Mouse (Mus musculus): ENCODE data around the gene Ammecr1. TPM values are rescaled to one million over a fixed set of nuclear protein-coding genes. Genes with fewer than 3 reads are reported as not detected.

Gene Ammecr1
- total and polyA plus RNA-seq, 2 experiments: 0.39 to 0.83 TPM

DNA sequence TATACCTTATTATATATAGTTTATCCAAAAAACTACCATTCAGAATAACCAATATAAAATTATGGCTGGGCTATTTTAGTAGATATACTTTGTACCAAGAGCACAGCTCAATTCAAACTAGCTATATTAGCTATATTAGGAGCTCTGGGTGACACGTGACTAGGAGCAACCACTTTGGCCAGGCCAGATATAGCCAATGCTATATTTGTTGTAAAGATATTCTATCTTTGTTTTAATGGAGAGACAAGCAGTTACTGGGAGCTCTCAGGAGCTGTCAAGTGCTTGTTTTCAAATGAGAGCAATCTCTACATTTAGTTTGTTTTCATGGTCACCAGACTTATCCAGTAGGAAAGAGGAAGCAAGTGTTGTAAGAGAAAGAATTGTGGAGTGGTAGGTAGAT lies 141.2 kb downstream of the Ammecr1 start:
- no peaks in the 10 kb centered on the region for H3K27me3 ChIP-seq (ENCODE audit: control insufficient read depth, insufficient read depth, low read length)
- TF ChIP-seq CTCF (IDR thresholded peaks at IDR 0.05; ENCODE audit: low read depth, low read length) (no peak), POLR2A (IDR thresholded peaks at IDR 0.05; ENCODE audit: extremely low read depth, insufficient read depth, low read length) (no peak)
- no peak for DNase-seq (ENCODE audit: extremely low read depth, low read depth, low spot score)
- H3K4me3 ChIP-seq (ENCODE audit: insufficient read depth, low read depth, low read length): no peak overlapping the region
- no peaks in the 10 kb centered on the region; the same call in 1 of the 2 replicates for H3K4me1 ChIP-seq (ENCODE audit: control insufficient read depth, insufficient read depth, low read length)
- WGBS: 85% methylated on average over 1 of the region's 1 CpGs
- H3K79me2 ChIP-seq (ENCODE audit: control insufficient read depth, insufficient read depth, low read length): no peaks in the 10 kb centered on the region
- H3K27ac ChIP-seq (replicated peaks; ENCODE audit: insufficient read depth, low read depth, low read length): no peak overlapping the region
- H3K9ac ChIP-seq (ENCODE audit: low read depth, low read length): no peak overlapping the region
- H3K36me3 ChIP-seq (ENCODE audit: control insufficient read depth, insufficient read depth, low read length): no peaks in the 10 kb centered on the region

DNA sequence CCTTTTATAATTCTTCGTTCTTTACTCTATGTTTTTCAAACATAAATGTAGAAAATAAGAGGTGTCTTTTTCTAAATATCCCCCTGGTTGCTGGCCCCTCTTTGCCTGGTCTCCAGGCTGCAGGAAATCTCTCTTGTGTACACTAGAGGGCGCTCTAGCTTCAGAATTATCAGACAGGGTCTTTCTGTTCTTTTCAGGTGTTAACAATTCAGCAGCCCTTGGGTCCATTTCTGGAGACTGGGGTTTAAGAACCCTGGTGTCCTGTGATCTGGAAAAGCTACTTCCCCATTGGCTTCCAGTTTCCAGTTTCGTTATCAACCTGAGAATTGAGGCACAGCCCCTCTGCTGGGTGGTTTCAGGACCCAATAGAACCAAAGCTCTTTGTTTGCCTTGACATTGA lies 144.7 kb downstream of the Ammecr1 start:
- Histone ChIP-seq H3K36me3 (ENCODE audit: control insufficient read depth, insufficient read depth, low read length) (no peaks in the 10 kb centered on the region), H3K4me3 (ENCODE audit: insufficient read depth, low read depth, low read length) (no peak overlapping the region), H3K9ac (ENCODE audit: low read depth, low read length) (no peak overlapping the region), H3K79me2 (ENCODE audit: control insufficient read depth, insufficient read depth, low read length) (no peaks in the 10 kb centered on the region), H3K27ac (replicated peaks; ENCODE audit: insufficient read depth, low read depth, low read length) (no peak overlapping the region), H3K4me1 (ENCODE audit: control insufficient read depth, insufficient read depth, low read length) (no peaks in the 10 kb centered on the region; the same call in 1 of the 2 replicates), H3K27me3 (ENCODE audit: control insufficient read depth, insufficient read depth, low read length) (no peaks in the 10 kb centered on the region)
- WGBS: 23% methylated on average over 3 of the region's 3 CpGs
- peak; percentile 8 for DNase-seq (ENCODE audit: extremely low read depth, low read depth, low spot score)
- no peak for TF ChIP-seq POLR2A (IDR thresholded peaks at IDR 0.05; ENCODE audit: extremely low read depth, insufficient read depth, low read length)
- peak; percentile 30; the same call in 1 of the 2 replicates for TF ChIP-seq CTCF (IDR thresholded peaks at IDR 0.05; ENCODE audit: low read depth, low read length)

DNA sequence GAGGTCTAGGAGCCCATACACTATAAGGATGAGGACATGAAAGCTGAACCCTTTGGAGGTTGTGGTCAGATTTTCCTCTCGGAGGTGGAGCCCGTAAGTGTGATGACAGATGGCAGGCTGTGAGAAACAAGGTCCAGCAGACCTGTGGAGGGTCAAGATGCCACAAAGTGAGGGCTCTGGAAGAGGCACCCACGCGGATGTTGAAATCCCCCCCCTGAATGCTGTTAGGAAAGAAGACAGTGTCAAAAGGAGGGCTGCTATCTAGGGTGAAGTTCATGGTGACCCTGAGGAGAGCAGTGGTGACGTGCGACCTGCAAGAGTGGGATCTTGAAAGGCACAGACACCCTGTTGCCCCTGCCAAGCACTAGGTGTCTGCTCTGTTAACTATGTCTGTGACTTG lies 145.3 kb downstream of the Ammecr1 start:
- Histone ChIP-seq H3K79me2 (ENCODE audit: control insufficient read depth, insufficient read depth, low read length) (no peaks in the 10 kb centered on the region), H3K27ac (replicated peaks; ENCODE audit: insufficient read depth, low read depth, low read length) (no peak overlapping the region), H3K36me3 (ENCODE audit: control insufficient read depth, insufficient read depth, low read length) (no peaks in the 10 kb centered on the region), H3K4me1 (ENCODE audit: control insufficient read depth, insufficient read depth, low read length) (no peaks in the 10 kb centered on the region; the same call in 1 of the 2 replicates), H3K4me3 (ENCODE audit: insufficient read depth, low read depth, low read length) (no peak overlapping the region), H3K27me3 (ENCODE audit: control insufficient read depth, insufficient read depth, low read length) (no peaks in the 10 kb centered on the region), H3K9ac (ENCODE audit: low read depth, low read length) (no peak overlapping the region)
- no peak for DNase-seq (ENCODE audit: extremely low read depth, low read depth, low spot score)
- no peak for TF ChIP-seq POLR2A (IDR thresholded peaks at IDR 0.05; ENCODE audit: extremely low read depth, insufficient read depth, low read length)
- no peak for TF ChIP-seq CTCF (IDR thresholded peaks at IDR 0.05; ENCODE audit: low read depth, low read length)
- 83% methylated on average over 6 of the region's 6 CpGs for WGBS

DNA sequence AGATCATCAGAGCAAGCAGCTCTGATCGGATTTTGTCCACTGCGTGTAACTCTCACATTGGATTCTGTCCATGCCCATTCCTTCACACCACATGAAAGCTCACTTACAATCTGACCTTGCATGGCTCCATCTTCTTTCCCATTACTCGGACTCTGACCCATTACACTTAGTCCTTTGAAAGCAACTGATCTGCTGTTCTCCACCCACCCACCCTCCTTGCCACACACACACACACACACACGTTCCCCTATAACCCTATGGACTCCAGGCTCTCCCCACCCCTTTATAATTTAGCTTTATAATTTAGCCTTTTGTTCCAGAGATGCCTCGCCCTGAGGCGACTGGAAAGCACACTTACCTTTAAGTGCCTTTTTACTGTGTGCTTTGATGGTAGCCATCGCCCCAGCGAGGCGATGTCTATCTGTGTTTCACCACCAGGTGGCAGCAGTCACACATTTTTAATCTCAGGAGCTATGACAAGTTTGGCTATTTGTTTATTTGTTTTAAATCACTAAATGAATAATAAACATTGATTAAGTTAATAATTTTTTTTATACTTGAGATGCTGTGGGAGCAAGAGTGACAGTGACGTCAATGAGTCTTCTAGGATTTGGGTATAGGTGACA lies 148.4 kb downstream of the Ammecr1 start:
- Histone ChIP-seq H3K27ac (replicated peaks; ENCODE audit: insufficient read depth, low read depth, low read length) (no peak overlapping the region), H3K9ac (ENCODE audit: low read depth, low read length) (no peak overlapping the region), H3K4me1 (ENCODE audit: control insufficient read depth, insufficient read depth, low read length) (no peaks in the 10 kb centered on the region; the same call in 1 of the 2 replicates), H3K79me2 (ENCODE audit: control insufficient read depth, insufficient read depth, low read length) (no peaks in the 10 kb centered on the region), H3K36me3 (ENCODE audit: control insufficient read depth, insufficient read depth, low read length) (no peaks in the 10 kb centered on the region), H3K4me3 (ENCODE audit: insufficient read depth, low read depth, low read length) (no peak overlapping the region), H3K27me3 (ENCODE audit: control insufficient read depth, insufficient read depth, low read length) (no peaks in the 10 kb centered on the region)
- WGBS: 51% methylated on average over 10 of the region's 10 CpGs
- TF ChIP-seq POLR2A (IDR thresholded peaks at IDR 0.05; ENCODE audit: extremely low read depth, insufficient read depth, low read length) (no peak), CTCF (IDR thresholded peaks at IDR 0.05; ENCODE audit: low read depth, low read length) (peak; percentile 58)
- peak; percentile 19 for DNase-seq (ENCODE audit: extremely low read depth, low read depth, low spot score)

DNA sequence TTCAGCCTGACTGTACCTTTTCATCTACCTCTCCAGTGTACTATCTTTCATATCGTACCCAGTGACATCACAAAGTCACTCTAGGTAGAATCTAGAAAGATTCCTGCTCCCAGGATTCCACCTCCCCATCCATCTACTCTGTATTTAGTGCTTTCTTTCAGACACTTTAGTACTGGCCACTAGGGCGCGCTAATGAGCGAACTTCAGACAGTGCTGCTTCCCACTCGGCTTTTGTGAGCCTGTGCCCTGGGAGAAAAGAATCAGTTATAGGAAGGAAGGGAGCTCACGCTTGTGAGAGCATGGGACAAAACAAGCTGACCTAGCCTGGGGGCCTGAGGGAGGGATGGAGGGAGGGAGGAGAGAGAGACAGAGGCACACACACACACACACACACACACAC lies 153.4 kb downstream of the Ammecr1 start:
- WGBS: 37% methylated on average over 6 of the region's 6 CpGs
- H3K4me1 ChIP-seq (ENCODE audit: control insufficient read depth, insufficient read depth, low read length): no peaks in the 10 kb centered on the region
- H3K79me2 ChIP-seq (ENCODE audit: control insufficient read depth, insufficient read depth, low read length): no peaks in the 10 kb centered on the region
- no peak for TF ChIP-seq POLR2A (IDR thresholded peaks at IDR 0.05; ENCODE audit: extremely low read depth, insufficient read depth, low read length)
- TF ChIP-seq CTCF (IDR thresholded peaks at IDR 0.05; ENCODE audit: low read depth, low read length): peak; percentile 44; the same call in 1 of the 2 replicates
- H3K36me3 ChIP-seq (ENCODE audit: control insufficient read depth, insufficient read depth, low read length): no peaks in the 10 kb centered on the region
- H3K4me3 ChIP-seq (ENCODE audit: insufficient read depth, low read depth, low read length): no peak overlapping the region
- no peak overlapping the region for H3K27ac ChIP-seq (replicated peaks; ENCODE audit: insufficient read depth, low read depth, low read length)
- DNase-seq (ENCODE audit: extremely low read depth, low read depth, low spot score): no peak
- H3K9ac ChIP-seq (ENCODE audit: low read depth, low read length): no peak overlapping the region
- no peaks in the 10 kb centered on the region for H3K27me3 ChIP-seq (ENCODE audit: control insufficient read depth, insufficient read depth, low read length)

DNA sequence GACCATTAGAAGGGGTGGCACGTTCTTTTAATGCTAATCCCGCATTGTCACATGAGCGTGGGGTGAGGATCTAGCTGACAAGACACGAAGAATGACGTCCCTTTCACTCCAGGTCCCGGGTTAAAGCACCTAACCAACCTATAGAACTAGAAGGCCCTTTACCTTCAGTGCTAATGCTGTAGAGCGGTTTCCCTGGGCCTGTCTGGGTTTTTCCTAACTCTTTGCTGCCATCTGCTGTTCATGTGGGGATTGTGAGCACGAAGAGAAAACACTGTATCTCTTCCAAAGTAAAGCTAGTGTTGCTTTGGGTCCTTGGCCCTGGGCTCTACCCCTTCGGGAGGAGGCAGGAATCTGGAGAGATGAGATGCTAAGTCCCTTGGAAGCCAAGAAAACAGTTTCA lies 158.1 kb downstream of the Ammecr1 start:
- DNase-seq (ENCODE audit: extremely low read depth, low read depth, low spot score): peak; percentile 17
- Histone ChIP-seq H3K4me3 (ENCODE audit: insufficient read depth, low read depth, low read length) (no peak overlapping the region), H3K4me1 (ENCODE audit: control insufficient read depth, insufficient read depth, low read length) (no peaks in the 10 kb centered on the region), H3K79me2 (ENCODE audit: control insufficient read depth, insufficient read depth, low read length) (no peaks in the 10 kb centered on the region), H3K9ac (ENCODE audit: low read depth, low read length) (no peak overlapping the region), H3K36me3 (ENCODE audit: control insufficient read depth, insufficient read depth, low read length) (no peaks in the 10 kb centered on the region), H3K27me3 (ENCODE audit: control insufficient read depth, insufficient read depth, low read length) (no peaks in the 10 kb centered on the region), H3K27ac (replicated peaks; ENCODE audit: insufficient read depth, low read depth, low read length) (no peak overlapping the region)
- peak; percentile 37; the same call in 1 of the 2 replicates for TF ChIP-seq CTCF (IDR thresholded peaks at IDR 0.05; ENCODE audit: low read depth, low read length)
- no peak for TF ChIP-seq POLR2A (IDR thresholded peaks at IDR 0.05; ENCODE audit: extremely low read depth, insufficient read depth, low read length)
- WGBS: 51% methylated on average over 9 of the region's 9 CpGs

Measured in liver, adult 2 months (tissue).